Mouse (Mus musculus) frontal cortex, postnatal 25 days (tissue): ENCODE data around the gene Irgq.
A peak's percentile ranks its signal among the peaks of the same experiment; 100 is the strongest.
"Not testable (repeated sequence)": the region's sequence is repeated elsewhere in the genome, so short reads cannot be mapped to it uniquely, and the experiment has no call there.

ENCODE experiments used
- DNase-seq, 2 experiments: peaks; one replicate each; pipeline ENCODE4 v3.0.0; 2022; ENCODE audit warnings: low spot score in 2 of 2

Gene Irgq

GRCm38 (mm10) chr7:24530062-24530931 lies at the start of gene Irgq:
TSS of gene Irgq (plus strand) at chr7:24530689.
- peak; percentile 98 for DNase-seq

DNA sequence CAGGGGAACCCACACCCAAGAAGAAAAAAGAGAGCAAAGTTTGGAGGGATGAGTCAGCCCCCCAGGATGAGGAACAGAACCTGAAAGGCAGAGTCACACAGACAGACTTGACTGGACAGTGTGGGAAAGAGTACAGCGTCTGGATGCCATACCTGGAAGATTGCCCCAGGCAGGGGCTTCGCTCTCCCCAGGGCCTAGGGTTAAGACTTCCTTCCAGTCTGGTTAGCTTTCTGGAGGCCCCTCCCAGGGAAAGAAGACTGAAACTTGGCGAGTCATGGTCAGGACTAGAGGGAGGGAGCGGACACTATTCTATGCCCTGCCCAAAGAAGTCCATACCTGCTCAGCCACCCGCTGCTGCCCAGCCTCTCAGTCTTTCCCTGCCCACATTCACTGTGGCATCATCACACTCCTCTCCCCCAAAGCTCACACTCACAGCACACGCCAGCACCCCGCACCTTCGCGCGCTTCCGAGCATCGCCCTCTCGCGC lies 49.5 kb upstream of the Irgq start:
- DNase-seq = no peak

GRCm38 (mm10) chr7:24481474-24482207 lies 48.8 kb upstream of the Irgq start, which contains the start of gene Cadm4:
TSS of gene Cadm4 (plus strand) at chr7:24482023.
- peak; percentile 66 to 79 for DNase-seq

- no peak for DNase-seq
Measured at GRCm38 (mm10) chr7:24482208-24483020, 48.1 kb upstream of the Irgq start.

DNA sequence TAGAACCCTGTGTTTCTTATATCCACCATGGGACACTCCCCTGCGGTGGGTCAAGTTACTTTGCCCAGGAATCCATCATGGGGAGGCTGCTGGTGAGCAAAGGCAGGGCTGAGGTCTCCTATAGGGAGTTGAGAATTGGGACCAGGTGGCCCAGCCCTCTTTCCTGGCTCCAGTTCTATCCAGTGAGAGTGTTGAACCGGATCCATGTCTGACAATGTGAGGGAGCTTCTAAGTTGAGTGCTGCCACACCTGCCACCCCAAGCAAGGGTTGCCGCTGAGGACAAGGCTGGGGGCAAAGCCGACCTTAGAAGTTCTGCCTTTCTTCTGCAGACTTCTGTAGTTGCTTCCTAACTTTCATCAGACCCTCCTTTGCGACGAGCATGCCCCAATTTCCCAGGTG lies 47.2 kb upstream of the Irgq start:
- DNase-seq = not testable (repeated sequence)

GRCm38 (mm10) chr7:24485481-24485880 lies 45.0 kb upstream of the Irgq start:
- DNase-seq = no peak

DNA sequence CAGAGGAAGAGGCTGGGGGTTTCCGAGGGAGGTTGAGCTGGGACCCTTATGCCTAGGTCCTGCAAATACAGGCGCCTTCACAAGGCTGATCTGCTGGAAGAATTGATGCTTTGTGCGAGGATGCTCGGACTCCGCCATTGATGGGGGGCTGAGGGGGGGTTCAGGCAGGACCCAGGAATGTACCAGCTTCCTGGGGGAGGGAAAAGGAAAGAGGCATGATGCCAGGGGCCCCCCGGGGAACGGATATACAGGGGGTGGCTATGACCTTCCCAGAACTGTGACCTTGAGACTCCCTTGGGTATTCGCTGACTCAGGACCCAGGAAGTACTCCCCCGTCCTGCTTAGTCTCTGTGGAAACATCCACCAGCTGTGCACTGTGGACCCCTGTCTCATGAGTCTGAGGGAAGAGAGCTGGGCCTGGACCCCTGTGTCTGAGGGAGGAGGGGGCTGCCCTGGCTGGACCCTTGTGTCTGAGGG lies 43.8 kb upstream of the Irgq start:
- DNase-seq = no peak

DNA sequence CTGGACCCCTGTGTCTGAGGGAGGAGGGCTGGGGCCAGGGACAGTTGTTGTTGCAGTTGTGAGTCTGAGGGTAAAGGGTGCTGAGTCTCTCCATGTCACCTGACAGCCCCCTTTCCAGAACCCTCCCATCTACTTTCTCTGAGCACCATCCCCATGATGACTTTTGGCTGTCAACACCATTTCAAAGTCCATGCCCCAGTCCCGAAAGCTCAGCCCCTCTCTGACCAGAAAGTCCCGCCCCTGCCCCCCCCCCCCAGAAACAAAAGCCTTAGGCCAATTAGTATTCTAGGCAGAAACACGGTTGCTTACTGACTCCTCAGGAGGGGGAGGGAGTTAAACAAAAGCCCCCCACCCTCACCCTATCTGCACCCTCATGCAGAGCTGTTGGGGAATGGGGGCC lies 43.1 kb upstream of the Irgq start:
- no peak for DNase-seq

GRCm38 (mm10) chr7:24488303-24488702 lies 42.2 kb upstream of the Irgq start:
- no peak for DNase-seq

DNA sequence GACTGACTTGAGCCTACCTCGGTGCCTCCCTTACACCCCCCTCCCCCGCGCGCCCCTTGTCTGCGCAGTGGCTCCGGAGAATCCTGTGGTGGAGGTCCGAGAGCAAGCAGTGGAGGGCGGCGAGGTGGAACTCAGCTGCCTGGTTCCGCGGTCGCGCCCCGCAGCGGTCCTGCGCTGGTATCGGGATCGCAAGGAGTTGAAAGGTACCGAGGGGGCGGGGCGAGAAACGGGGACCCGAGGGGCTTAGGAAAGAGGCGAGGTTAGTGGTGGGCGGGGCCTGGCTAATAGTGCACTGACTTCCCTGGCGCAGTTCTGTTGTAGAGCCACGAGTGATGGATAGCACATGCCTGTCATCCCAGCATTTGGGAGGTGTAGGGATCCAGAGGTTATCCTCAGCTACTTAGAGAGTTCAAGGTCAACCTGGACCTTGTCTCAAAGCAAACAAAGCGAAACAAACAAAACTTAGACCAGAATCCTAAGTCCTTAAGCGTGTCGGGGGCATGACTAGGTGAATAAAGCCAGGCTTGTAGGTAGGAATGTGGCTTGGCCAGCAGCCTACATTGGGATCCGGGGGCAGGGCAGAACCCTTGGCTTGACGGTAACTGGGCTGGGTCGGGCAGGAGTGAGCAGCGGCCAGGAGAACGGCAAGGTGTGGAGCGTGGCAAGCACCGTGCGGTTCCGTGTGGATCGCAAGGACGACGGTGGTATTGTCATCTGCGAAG lies 30.5 kb upstream of the Irgq start:
- no peak for DNase-seq

DNA sequence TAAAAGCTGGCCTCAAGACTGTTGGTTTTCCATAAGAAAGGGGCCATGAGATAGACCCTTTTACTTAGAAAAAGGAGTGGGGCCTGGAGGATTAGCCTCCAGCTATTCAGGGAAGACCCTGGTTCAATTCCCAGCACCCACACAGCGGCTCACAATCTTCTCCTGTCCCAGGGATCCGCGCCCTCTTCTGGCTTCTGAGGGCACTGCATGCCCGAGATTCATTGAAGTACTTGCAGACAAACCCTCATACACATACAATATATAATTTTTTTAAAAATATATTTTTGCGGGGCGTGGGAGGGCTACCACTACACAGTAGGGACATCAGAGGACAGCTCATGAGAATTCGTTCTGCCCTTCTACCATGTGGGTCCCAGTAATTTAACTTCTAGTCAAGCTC lies 29.6 kb upstream of the Irgq start:
- DNase-seq = no peak

GRCm38 (mm10) chr7:24501492-24501891 lies 29.0 kb upstream of the Irgq start:
- DNase-seq = no peak

- DNase-seq = no peak
Measured at GRCm38 (mm10) chr7:24504004-24504403, 26.5 kb upstream of the Irgq start.

DNA sequence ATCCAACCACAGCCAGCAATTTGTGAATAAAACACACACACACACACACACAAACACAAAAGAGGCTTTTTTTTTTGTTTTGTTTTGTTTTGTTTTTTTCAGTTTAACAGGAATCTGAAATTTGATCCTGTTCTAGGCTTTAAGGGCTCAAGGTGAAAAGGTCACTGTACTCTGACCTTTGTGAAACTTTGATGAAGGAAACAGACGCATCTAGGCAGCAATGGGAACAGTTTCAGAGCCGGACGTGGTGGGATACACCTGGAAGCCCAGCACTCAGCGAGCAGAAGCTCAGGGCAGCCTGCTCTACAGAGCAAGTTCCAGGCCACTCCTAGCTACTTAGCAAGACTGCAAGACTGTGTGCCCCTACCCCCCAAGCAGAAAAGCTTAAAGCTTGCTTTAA lies 25.6 kb upstream of the Irgq start:
- DNase-seq = no peak

- no peak for DNase-seq
Measured at GRCm38 (mm10) chr7:24505447-24506064, 24.9 kb upstream of the Irgq start.

GRCm38 (mm10) chr7:24506065-24506459 lies 24.4 kb upstream of the Irgq start:
- no peak for DNase-seq

- DNase-seq = no peak
Measured at GRCm38 (mm10) chr7:24506476-24506837, 24.0 kb upstream of the Irgq start.

DNA sequence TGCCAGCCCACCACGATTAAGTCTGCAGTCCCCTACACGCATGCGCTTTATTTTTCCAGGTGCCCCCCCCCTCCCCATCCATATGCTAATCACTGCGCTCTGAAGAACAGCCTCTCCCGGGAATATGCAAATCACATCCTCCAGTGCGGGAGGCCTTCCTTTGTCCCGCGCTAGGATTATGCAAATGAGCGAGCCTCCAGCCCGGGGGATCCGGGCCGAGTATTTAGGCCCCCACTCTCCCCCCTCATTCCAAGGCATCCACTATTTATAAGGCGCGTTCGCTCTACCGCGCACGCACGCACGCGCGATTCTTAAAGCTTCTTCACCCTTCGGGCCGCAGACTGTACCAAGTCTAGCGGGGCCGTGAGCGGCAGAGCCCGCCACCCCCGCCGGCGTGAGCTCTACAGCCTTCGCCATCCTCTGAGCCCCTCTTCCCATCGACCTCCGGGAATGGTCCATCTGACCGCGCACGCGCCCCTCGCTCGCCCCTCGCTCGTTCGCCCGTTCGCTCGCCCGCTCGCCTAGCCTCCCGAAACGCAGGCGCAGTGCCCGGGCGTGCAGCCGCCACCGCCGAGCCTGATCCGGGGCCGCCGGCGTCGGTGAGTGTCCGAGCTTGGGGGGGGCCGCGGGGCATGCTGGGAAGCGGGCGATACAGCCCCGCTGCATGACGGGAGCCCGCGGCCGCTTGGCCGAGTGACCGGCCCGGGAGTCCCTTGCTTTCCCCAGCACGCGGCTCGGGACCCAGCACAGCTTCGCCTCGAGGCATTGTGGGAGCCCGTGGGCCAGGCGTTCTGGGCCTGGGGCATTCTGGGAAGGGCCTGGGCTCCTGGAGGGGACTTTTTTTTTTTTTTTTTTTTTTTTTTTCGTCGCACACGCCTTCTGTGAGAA lies 23.4 kb upstream of the Irgq start, which contains the start of gene Zfp428:
TSS of gene Zfp428 (plus strand) at position 169 of the 888 bp plus-strand sequence.
- DNase-seq = peak; percentile 71 to 74

GRCm38 (mm10) chr7:24507726-24508114 lies 22.8 kb upstream of the Irgq start:
- DNase-seq = peak in 1 of 2 experiments; percentile 31

- no peak for DNase-seq
Measured at GRCm38 (mm10) chr7:24512355-24512754, 18.1 kb upstream of the Irgq start, which contains the start of gene AC161166.1. TSS of gene AC161166.1 (minus strand) at chr7:24512455.
